Mouse (Mus musculus): ENCODE measurements around the gene Aloxe3. TPM values are rescaled to one million over a fixed set of nuclear protein-coding genes. Genes with fewer than 3 reads are reported as not detected.

The Aloxe3 gene
- 1 to 10 TPM; 5.8 to 6.6 TPM for total RNA-seq (2021)
- long read RNA-seq, partial matches to known transcripts: 3 of 6 reads
- long read RNA-seq, other reads (novel, unspliced or antisense): 2 of 6 reads

DNA sequence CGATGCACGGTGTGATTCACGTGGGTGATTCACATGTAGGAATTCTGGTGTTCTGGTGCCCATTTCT is at the start of gene Aloxe3:
Gene Aloxe3 (plus strand): TSS at position 45 of the 67 bp plus-strand sequence.
- no peak for DNase-seq (ENCODE audit: low spot score in 2 of 2)

DNA sequence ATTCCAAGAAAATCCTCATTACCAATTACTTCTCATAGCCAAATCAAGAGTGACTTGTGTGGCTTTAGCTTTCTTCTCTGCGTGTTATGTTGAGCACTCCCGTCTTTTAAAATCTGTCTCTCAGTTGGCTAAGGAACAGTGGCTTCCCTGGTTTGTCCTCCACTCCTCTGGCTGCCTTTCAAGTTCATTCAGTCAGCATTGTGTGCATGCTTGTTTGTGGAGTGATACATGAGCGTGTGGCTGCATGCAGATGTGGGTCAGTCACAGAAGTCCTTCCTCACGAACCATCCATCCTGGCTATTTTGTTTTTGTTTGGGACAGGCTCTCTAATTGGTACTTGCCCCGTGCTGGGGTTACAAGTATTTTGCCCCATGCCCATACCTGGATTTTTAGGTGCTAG is 49.1 kb upstream of the Aloxe3 start:
- DNase-seq (ENCODE audit: low spot score in 2 of 2): no peak

DNA sequence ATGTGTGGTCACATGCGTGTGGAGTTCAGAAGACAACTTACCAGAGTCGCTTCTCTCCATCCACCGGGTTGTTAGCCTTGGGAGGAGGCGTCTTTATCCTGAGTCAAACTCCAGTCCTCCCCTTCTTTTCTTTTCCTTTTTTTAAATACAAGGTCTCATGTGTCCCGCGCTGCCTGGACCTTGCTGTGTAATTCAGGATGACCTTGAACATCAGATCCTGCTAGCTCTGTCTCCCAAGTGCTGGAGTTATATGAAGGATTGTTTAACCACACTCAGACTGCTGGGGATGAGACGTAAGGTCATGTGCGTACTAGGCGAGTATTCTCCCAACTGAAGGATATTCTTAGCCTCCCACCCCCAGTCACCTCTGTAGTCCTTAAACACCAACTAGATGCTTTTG is 48.4 kb upstream of the Aloxe3 start:
- no peak for DNase-seq (ENCODE audit: low spot score in 2 of 2)

DNA sequence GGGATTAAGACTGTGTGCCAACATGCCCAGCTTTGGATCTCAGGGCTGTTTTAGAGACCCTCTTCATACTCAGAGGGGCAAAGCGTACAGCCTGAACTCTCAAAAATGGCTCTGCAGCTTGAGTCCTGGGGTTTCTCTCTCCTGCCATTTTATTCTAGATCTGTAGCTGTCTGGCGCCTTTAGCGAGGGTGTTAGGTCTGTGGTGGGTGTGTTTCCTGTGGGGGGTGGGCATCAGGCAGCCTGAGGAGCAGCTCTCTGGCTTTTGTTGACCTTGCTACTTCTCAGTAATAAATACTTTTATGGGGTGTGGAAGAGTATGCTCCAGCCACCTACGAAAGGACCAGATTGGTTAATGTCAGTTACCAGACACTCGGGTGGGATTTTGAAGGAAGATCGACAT is 47.7 kb upstream of the Aloxe3 start:
- no peak for DNase-seq (ENCODE audit: low spot score in 2 of 2)

DNA sequence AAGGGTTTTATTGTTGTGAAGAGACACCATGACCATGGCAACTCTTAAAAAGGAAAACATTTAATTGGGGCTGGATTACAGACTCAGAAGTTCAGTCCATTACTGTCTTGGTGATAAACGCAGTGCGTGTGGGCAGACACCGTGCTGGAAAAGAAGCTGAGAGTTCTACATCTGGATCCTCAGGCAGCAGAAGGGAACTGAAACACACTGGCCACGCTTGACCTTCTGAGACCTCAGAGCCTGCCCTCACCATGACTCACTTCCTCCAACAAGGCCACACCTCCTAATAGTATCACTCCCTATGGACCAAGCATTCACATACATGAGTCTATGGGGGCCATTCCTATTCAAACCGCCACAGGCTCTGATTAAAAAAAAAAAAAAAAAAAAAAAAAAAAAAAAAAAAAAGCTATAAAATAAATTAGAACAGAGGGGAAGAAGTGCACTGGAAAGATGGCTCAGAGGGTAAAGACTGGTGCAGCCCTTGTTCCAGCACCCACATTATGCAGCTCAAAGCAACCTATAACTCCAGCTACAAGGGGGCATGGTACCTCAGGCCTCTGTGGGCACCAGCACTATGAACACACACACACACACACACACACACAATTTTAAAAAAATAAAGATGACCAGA is 46.8 kb upstream of the Aloxe3 start:
- no peak for DNase-seq (ENCODE audit: low spot score in 2 of 2)

DNA sequence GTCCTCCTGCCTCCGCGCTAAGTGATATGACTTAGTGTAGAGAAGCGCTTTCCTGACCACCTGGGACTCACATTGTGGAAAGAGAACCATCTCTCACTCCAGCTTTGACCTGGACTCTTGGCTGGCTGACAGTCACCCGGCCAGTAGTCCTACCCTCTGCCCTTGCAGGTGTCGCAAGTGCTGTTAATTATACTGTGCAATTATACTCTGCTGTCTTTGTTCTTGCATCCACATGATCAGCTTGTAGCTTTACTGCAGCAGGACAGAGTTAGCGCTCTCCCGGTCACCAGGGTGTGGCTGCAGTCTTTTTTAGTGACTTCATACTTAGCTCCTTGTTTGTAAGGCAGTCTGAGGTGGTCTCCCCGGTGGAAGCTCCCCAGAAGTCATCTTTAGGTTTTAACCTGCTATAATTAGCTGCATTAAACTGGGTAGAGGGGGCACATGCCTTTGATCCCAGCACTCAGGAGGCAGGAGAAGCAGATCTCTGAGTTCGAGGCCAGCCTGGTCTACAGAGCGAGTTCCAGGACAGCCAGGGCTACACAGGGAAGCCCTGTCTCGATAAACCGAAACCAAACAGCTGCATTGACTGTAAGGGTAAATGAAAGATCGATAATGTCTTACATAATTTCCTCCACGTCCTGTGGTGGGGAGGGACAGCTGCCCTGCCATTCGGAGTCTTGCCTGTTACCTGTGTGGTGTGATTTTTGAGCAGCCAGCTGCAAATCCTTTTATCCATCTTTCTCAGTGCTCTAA is 45.4 kb upstream of the Aloxe3 start:
- DNase-seq (ENCODE audit: low spot score in 2 of 2): no peak

DNA sequence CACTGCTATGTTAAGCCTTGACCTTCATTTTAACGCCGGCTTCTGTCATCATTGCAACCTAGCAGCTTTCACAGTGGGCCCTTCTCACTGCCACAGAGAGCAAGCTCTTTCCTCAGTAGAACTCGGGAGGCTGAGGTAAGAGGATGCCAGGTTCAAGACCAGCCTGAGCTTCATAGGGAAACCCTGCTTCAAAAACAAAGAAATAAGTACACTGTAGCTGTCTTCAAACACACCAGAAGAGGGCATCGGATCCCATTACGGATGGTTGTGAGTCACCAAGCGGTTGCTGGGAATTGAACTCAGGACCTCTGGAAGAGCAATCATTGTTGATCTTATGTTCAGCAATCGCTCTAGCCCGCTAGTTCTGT is 44.9 kb upstream of the Aloxe3 start:
- no peak for DNase-seq (ENCODE audit: low spot score in 2 of 2)

DNA sequence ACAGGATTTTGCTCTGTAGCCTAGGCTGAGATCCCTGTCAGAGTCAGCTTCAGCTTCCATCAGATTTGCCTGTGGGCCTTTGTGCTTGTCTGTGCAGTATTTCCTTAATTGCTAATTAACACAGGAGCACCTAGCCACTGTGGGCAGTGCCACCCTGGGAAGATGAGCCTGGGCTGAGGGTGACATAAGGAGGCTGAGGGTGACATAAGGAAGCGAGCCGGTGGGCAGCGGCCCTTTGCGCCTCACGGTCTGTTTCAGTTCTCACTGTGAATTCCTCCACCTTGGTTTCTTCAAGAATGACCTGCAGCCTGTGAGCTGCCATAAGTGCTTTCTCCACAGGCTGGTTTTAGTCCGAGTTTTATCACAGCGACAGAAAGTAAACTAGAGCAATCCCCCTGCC is 44.1 kb upstream of the Aloxe3 start:
- DNase-seq (ENCODE audit: low spot score in 2 of 2): no peak

DNA sequence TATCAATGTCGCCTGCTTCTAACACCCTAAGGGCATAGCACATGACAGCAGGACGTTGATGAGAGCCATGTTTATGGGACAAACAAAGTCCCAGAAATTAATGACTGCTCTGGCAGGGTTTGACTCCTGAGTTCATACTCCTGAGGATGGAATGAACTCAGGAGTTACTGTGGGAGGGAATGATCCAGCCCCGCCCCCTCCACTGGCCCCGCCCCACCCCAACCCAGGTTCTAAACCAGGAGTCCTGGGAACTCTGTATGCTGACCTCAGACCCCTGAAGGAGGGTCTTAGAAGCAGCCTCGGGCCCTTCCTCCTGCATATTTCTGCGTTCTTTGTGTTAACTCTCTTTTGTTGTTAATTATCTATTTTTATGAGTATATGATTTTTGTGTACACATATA is 40.1 kb upstream of the Aloxe3 start:
- DNase-seq (ENCODE audit: low spot score in 2 of 2): no peak

DNA sequence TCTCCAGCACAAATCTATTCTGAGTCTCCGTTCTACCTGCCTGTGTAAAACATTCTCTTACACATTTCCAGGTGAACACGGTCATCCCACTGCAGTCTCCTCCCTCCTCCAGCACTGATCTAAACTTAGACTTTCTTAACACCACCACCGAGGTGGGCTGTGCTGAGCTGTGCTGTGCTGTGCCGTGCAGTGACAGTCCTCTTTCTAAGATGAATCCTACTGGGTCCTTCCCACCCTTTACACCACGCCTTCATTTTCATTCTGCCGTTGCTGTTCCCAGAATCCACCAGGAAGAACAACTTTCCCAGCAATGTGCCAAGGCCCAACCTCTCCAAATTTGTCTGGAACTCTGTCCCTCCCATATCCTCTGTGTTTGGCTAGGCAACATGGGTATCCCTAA is 39.3 kb upstream of the Aloxe3 start:
- peak in 1 of 2 experiments; percentile 6 for DNase-seq (ENCODE audit: low spot score in 2 of 2)

DNA sequence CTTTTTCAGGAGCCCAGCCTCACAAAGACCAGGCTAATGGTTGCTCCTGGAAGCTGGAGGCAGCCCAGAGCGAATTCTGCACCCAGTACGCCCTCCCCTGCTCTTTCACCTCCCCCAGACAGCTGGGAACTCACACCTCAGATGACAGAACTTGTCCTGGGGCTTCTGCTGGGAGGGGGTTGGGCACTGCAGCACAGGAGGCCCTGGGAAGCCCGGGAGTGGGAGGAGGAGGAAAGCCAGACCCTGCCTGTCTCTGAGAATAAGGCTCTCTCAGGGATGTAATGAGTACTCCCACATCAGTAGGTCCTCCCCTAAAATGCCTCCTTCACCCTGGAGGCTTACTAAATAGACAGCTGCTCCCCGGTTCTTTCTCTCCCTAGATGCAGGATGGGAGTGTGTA is 38.6 kb upstream of the Aloxe3 start:
- peak in 1 of 2 experiments; percentile 14 for DNase-seq (ENCODE audit: low spot score in 2 of 2)

DNA sequence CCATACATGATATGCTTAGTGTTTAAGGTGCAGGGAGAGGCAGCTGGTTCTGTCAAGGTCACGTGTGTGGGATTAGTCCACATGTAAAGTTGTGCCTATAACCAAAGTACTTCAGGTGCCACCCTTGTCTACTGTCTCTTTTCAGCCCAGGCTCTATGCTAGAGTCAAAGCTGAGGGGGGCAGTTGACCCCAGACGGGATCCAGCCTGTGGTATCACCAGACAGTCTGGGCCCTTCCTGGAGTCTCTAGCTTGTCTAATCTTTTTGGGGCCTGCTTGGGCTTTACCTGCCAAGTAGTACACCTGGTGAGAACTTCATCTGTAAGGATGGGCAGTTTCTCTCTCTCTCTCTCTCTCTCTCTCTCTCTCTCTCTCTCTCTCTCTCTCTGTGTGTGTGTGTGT is 38.1 kb upstream of the Aloxe3 start:
- DNase-seq (ENCODE audit: low spot score in 2 of 2): peak in 1 of 2 experiments; percentile 10

DNA sequence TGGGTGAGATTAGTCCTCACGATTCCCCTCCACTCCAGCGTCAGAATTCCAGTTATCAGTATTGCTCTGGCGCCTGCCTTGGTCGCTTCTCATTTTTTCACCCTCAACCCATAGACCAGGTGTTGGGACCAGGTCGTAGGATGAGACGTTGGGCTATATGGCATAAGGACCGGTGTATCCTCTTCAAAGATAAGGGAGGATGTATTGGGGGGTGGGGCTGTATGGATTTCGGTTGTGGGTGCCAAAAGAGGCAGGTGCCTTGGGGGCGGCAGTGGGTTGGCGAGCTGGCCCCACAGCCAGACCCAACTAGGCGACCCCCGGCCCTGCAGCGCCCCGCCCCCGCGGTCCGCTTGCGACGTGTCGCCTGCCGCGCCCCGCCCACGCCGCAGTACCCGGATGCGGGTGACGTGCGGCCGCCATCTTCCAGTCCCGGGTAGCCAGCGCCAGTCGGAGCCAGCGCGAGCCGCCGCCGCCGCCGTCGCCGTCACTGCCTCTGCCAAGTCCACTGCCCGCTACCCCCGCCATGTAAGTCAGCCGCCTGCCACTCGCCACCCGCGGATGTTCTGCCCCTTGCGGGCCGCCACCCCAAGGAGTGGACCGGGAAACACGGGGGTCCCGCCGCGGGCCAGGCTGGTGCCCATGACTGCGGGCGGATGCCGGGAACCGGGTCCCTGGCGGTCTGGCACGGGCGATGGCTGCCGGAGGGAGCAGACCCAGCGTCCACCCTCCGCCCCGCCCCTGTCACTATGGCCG is 37.4 kb upstream of the Aloxe3 start, which contains the start of gene Vamp2:
Gene Vamp2 (plus strand): TSS at position 388 of the 753 bp plus-strand sequence.
- peak; percentile 94 to 96 for DNase-seq (ENCODE audit: low spot score in 2 of 2)

DNA sequence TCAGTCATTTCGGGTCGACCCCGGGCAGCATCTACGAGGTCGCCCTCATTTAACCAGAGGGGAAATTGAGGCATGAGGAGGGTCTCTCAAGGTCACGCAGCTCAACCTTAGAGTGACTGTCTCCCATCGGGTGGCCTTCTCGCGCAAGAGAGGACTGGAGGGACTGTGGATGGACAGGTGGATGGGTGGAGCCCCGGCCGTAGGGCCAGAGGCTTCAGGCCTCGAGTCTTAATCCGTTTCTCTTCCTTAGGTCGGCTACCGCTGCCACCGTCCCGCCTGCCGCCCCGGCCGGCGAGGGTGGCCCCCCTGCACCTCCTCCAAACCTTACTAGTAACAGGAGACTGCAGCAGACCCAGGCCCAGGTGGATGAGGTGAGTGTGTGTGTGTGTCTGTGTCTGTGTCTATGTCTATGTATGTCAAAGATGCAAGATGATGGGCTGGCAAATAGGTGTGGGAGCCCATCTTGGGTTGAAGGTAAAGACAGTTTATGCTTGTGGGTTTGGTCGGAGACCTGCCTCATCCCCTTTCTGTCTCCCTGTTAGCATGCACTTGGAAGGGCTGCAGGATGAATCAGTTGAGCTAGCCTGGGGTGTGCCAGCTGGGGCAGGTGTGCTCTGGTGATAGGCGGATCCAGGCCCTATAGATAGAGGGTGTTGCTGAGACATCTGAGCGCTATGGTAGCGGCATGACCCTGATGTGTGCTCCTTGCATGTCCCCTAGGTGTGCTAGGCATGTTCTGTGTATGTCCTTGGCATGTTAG is 36.7 kb upstream of the Aloxe3 start:
- DNase-seq (ENCODE audit: low spot score in 2 of 2): peak in 1 of 2 experiments; percentile 41

DNA sequence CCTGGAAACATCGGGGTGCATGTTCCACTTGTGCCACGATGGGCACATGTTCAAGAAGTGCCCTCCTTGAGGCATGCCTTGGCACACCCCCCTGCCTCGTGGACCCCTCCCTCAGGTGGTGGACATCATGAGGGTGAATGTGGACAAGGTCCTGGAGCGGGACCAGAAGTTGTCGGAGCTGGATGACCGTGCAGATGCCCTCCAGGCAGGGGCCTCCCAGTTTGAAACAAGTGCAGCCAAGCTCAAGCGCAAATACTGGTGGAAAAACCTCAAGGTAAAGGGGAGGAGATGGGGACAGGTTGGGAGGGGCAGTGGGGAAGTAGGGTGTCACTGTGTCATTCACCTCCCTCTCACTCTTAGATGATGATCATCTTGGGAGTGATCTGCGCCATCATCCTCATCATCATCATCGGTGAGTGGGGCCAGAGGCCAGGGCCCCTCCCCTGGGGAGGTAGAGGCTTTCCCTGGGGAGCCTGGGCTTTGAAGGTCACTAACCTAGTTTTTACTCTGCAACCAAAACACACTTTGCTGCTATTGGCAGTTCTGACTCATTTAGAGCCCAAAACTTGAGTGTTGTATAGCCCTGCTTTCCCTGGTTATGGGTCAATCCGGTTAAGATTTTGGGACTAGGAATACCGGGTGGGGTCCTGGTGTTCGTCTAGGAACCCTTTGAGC is 35.9 kb upstream of the Aloxe3 start:
- DNase-seq (ENCODE audit: low spot score in 2 of 2): peak; percentile 12 to 31

DNA sequence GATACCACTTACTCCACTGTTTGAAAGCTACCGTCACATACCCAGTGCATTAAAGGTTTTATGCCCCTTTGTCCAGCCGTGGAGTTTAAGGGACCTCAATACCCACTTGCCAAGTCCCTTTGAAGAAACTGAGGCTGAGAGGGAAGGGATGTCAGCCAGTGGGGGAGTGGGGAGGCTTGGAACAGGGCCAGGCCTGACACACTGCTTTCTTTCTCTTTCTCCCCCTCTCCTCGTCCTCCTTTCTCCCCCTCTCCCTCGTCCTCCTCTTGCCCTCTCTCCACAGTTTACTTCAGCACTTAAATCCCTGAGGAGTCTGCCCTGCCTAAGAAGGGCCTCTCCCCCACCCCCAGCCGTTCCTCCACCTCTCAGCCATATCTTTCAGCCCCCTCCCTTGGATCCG is 35.3 kb upstream of the Aloxe3 start:
- DNase-seq (ENCODE audit: low spot score in 2 of 2): peak in 1 of 2 experiments; percentile 39

DNA sequence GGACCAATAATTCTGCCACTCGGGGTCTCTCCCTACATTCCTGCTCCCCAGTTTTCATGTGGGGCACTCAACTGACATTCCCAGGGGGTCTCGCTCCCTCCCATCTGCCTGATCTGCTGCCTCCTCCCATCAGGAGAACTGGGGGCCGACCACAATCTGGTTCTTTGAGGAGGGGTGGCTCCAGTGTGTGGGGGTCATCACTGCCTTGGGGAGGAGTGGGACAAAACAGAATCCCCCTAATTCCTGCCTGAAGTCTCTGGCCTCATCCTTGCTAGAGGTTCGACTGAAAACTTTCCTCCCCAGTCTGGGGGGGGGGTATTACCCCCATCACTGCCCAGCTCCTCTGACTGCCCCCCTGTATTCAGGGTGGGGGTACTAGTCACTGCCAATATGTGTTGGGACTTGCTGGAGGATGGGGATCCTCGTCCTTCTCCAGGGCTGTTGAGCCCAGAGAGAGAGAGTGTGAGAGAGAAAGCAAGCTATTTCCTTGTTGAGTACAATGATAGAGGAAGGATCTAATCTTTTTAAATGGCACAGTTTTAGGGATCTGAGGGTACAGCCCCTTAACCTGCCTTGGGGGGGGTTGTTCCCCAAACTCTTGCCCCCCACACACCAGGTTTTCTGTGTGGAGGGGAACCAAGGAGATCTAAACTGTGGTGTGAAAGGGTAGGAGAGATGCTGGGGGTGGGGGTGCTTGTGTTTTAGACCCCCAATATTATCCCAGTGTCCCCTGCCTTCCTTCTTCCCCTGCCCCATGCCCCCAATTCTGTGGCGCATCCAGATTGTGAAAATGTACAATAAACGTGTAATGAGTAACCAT is 33.9 kb upstream of the Aloxe3 start:
- no peak for DNase-seq (ENCODE audit: low spot score in 2 of 2)

DNA sequence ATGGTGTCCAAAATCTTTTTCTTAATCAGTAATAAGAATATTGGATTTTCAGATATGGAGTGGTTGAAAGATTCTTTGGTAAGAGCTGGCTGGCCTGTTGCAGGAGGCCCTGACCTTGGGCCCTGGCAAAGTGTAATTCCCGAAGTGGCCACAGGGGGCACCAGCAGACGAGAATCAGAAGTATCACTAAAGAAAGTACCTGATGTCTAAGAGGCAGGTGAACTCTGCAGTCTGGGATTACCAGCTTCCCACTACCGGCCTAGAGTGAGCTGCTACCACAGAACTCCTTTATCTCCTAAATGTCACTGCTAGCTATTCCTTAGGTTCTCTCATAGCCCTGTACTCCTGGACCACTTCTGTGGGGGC is 33.3 kb upstream of the Aloxe3 start:
- DNase-seq (ENCODE audit: low spot score in 2 of 2): peak; percentile 86 to 87

DNA sequence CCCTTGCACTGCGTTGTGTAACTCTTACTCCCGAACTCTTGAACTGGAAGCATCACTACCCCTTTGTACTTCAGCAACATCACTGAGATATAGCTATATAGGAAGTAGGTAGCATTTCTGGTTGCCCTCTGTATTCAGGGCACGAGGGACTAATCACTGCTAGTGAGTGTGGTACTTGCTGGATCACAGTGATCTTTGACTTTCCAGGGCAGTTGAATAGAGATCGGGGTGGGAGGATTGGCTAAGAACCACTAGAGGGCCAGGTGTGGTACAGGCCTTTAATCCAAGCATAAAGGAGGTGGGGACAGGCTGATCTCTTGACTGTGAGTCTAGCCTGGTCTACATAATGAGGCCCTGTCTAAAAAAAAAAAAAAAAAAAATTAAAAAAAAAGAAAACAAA is 32.8 kb upstream of the Aloxe3 start:
- no peak for DNase-seq (ENCODE audit: low spot score in 2 of 2)

DNA sequence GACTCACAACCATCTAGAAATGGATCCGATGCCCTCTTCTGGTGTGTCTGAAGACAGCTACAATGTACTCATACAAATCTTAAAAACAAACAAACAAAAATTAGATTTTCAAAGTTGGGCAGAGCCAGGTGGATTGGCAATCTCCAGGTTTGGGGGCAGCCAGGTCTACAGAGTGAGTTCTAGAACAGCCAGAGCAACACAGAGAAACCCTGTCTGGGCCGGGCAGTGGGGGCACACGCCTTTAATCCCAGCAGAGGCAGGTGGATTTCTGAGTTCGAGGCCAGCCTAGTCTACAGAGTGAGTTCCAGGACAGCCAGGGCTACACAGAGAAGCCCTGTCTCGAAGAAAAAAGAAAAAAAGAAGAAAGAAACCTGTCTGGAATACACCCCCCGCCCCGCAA is 31.8 kb upstream of the Aloxe3 start:
- peak; percentile 10 to 22 for DNase-seq (ENCODE audit: low spot score in 2 of 2)
